Mouse (Mus musculus): Measurements from ENCODE around the gene Fbxw7. TPM values are rescaled to one million over a fixed set of nuclear protein-coding genes. Genes with fewer than 3 reads are reported as not detected.

The Fbxw7 gene
- polyA plus RNA-seq, 1 experiment, result 4.1 TPM

- 3% methylated on average over 29 of the region's 29 CpGs for WGBS
- DNase-seq, result no peak
- no peaks in the 10 kb centered on the region; the same call in 1 of the 2 replicates for H3K4me1 ChIP-seq (ENCODE audit: control insufficient read depth, insufficient read depth, low read length)
- H3K27me3 ChIP-seq (replicated peaks; ENCODE audit: control insufficient read depth, insufficient read depth, low read length), result no peaks in the 10 kb centered on the region
- TF ChIP-seq POLR2A (IDR thresholded peaks at IDR 0.05; ENCODE audit: low read depth, low read length) (no peak), CTCF (conservative IDR thresholded peaks at IDR 0.05; ENCODE audit: insufficient read depth, insufficient read length, low read depth, low read length) (no peak)
- no peaks in the 10 kb centered on the region for H3K36me3 ChIP-seq (ENCODE audit: control insufficient read depth, insufficient read depth, low read length)
- H3K27ac ChIP-seq (ENCODE audit: insufficient read depth, low read depth, low read length), result peak overlapping the region; percentile 70
- peak overlapping the region; percentile 83 for H3K4me3 ChIP-seq (ENCODE audit: insufficient read depth, low read depth, low read length)
Measured at GRCm38 (mm10) chr3:84813436-84814156, 1.5 kb upstream of the Fbxw7 start.

- peak overlapping the region; percentile 70 for H3K27ac ChIP-seq (ENCODE audit: insufficient read depth, low read depth, low read length)
- no peaks in the 10 kb centered on the region for H3K36me3 ChIP-seq (ENCODE audit: control insufficient read depth, insufficient read depth, low read length)
- H3K4me1 ChIP-seq (ENCODE audit: control insufficient read depth, insufficient read depth, low read length), result no peaks in the 10 kb centered on the region; the same call in 1 of the 2 replicates
- H3K27me3 ChIP-seq (replicated peaks; ENCODE audit: control insufficient read depth, insufficient read depth, low read length), result no peaks in the 10 kb centered on the region
- peak; percentile 99 for DNase-seq
- peak overlapping the region; percentile 83 for H3K4me3 ChIP-seq (ENCODE audit: insufficient read depth, low read depth, low read length)
- WGBS, result under 1% methylated on average over 60 of the region's 60 CpGs
- TF ChIP-seq POLR2A (IDR thresholded peaks at IDR 0.05; ENCODE audit: low read depth, low read length), result peak; percentile 43
- TF ChIP-seq CTCF (conservative IDR thresholded peaks at IDR 0.05; ENCODE audit: insufficient read depth, insufficient read length, low read depth, low read length), result no peak
Measured at GRCm38 (mm10) chr3:84814157-84814761, 809 bp upstream of the Fbxw7 start.

- H3K4me1 ChIP-seq (ENCODE audit: control insufficient read depth, insufficient read depth, low read length), result no peaks in the 10 kb centered on the region; the same call in 1 of the 2 replicates
- no peak for TF ChIP-seq POLR2A (IDR thresholded peaks at IDR 0.05; ENCODE audit: low read depth, low read length)
- no peak overlapping the region for H3K27ac ChIP-seq (ENCODE audit: insufficient read depth, low read depth, low read length)
- H3K36me3 ChIP-seq (ENCODE audit: control insufficient read depth, insufficient read depth, low read length), result no peaks in the 10 kb centered on the region
- H3K27me3 ChIP-seq (replicated peaks; ENCODE audit: control insufficient read depth, insufficient read depth, low read length), result no peaks in the 10 kb centered on the region
- H3K4me3 ChIP-seq (ENCODE audit: insufficient read depth, low read depth, low read length), result peak overlapping the region; percentile 83
- WGBS, result under 1% methylated on average over 29 of the region's 29 CpGs
- DNase-seq, result peak; percentile 38
Measured at GRCm38 (mm10) chr3:84815461-84815860, 393 bp downstream of the Fbxw7 start.

GRCm38 (mm10) chr3:84816951-84817350 lies 1.9 kb downstream of the Fbxw7 start:
- TF ChIP-seq CTCF (conservative IDR thresholded peaks at IDR 0.05; ENCODE audit: insufficient read depth, insufficient read length, low read depth, low read length), result no peak
- no peak for TF ChIP-seq POLR2A (IDR thresholded peaks at IDR 0.05; ENCODE audit: low read depth, low read length)
- Histone ChIP-seq H3K4me1 (ENCODE audit: control insufficient read depth, insufficient read depth, low read length) (no peaks in the 10 kb centered on the region; the same call in 1 of the 2 replicates), H3K4me3 (ENCODE audit: insufficient read depth, low read depth, low read length) (no peak overlapping the region), H3K27me3 (replicated peaks; ENCODE audit: control insufficient read depth, insufficient read depth, low read length) (no peaks in the 10 kb centered on the region), H3K36me3 (ENCODE audit: control insufficient read depth, insufficient read depth, low read length) (no peaks in the 10 kb centered on the region), H3K27ac (ENCODE audit: insufficient read depth, low read depth, low read length) (no peak overlapping the region)
- DNase-seq, result no peak
- WGBS, result 79% methylated on average over 1 of the region's 1 CpGs

GRCm38 (mm10) chr3:84820654-84821201 lies 5.7 kb downstream of the Fbxw7 start:
- TF ChIP-seq POLR2A (IDR thresholded peaks at IDR 0.05; ENCODE audit: low read depth, low read length) (no peak), CTCF (conservative IDR thresholded peaks at IDR 0.05; ENCODE audit: insufficient read depth, insufficient read length, low read depth, low read length) (no peak)
- no peak overlapping the region for H3K27ac ChIP-seq (ENCODE audit: insufficient read depth, low read depth, low read length)
- no peak overlapping the region for H3K4me3 ChIP-seq (ENCODE audit: insufficient read depth, low read depth, low read length)
- 76% methylated on average over 2 of the region's 2 CpGs for WGBS
- no peak for DNase-seq
- H3K4me1 ChIP-seq (ENCODE audit: control insufficient read depth, insufficient read depth, low read length), result no peaks in the 10 kb centered on the region; the same call in 1 of the 2 replicates
- H3K27me3 ChIP-seq (replicated peaks; ENCODE audit: control insufficient read depth, insufficient read depth, low read length), result no peaks in the 10 kb centered on the region
- no peaks in the 10 kb centered on the region for H3K36me3 ChIP-seq (ENCODE audit: control insufficient read depth, insufficient read depth, low read length)

GRCm38 (mm10) chr3:84825990-84826389 lies 10.9 kb downstream of the Fbxw7 start:
- Histone ChIP-seq H3K27me3 (replicated peaks; ENCODE audit: control insufficient read depth, insufficient read depth, low read length) (no peaks in the 10 kb centered on the region), H3K27ac (ENCODE audit: insufficient read depth, low read depth, low read length) (no peak overlapping the region), H3K36me3 (ENCODE audit: control insufficient read depth, insufficient read depth, low read length) (no peaks in the 10 kb centered on the region), H3K4me1 (ENCODE audit: control insufficient read depth, insufficient read depth, low read length) (no peaks in the 10 kb centered on the region), H3K4me3 (ENCODE audit: insufficient read depth, low read depth, low read length) (no peak overlapping the region)
- TF ChIP-seq CTCF (conservative IDR thresholded peaks at IDR 0.05; ENCODE audit: insufficient read depth, insufficient read length, low read depth, low read length) (no peak), POLR2A (IDR thresholded peaks at IDR 0.05; ENCODE audit: low read depth, low read length) (no peak)
- DNase-seq, result no peak
- WGBS, result 32% methylated on average over 5 of the region's 5 CpGs

- 66% methylated on average over 3 of the region's 3 CpGs for WGBS
- no peaks in the 10 kb centered on the region for H3K36me3 ChIP-seq (ENCODE audit: control insufficient read depth, insufficient read depth, low read length)
- H3K27ac ChIP-seq (ENCODE audit: insufficient read depth, low read depth, low read length), result no peak overlapping the region
- no peaks in the 10 kb centered on the region for H3K27me3 ChIP-seq (replicated peaks; ENCODE audit: control insufficient read depth, insufficient read depth, low read length)
- DNase-seq, result no peak
- no peaks in the 10 kb centered on the region for H3K4me1 ChIP-seq (ENCODE audit: control insufficient read depth, insufficient read depth, low read length)
- TF ChIP-seq CTCF (conservative IDR thresholded peaks at IDR 0.05; ENCODE audit: insufficient read depth, insufficient read length, low read depth, low read length) (no peak), POLR2A (IDR thresholded peaks at IDR 0.05; ENCODE audit: low read depth, low read length) (no peak)
- H3K4me3 ChIP-seq (ENCODE audit: insufficient read depth, low read depth, low read length), result no peak overlapping the region
Measured at GRCm38 (mm10) chr3:84826405-84826804, 11.3 kb downstream of the Fbxw7 start.

Measured in kidney, adult 2 months (tissue).